Mouse (Mus musculus) hindbrain, embryonic 12.5 days (tissue): ENCODE data around the gene Fads1. TPM values are rescaled to one million over a fixed set of nuclear protein-coding genes. Genes with fewer than 3 reads are reported as not detected.

Experiments
- ATAC-seq: fragments of 200-750 bp; cut with Nextera tagmentation; 2 replicates; pipeline ENCODE4 v1.8.0; 2017; ENCODE audit warnings: moderate TSS enrichment; ENCODE audit not compliant: low FRiP score
- H3K27ac ChIP-seq: fragments of 300-500 bp; sonication (generic); 2 replicates; pipeline ENCODE4 v1.5.1; 2016; ENCODE audit warnings: mild to moderate bottlenecking
- H3K27me3 ChIP-seq: fragments of 300-500 bp; sonication (generic); 2 replicates; pipeline ENCODE4 v1.6.1; 2016; ENCODE audit warnings: mild to moderate bottlenecking
- H3K36me3 ChIP-seq: fragments of 300-500 bp; sonication (generic); 2 replicates; pipeline ENCODE4 v1.6.1; 2016; ENCODE audit warnings: mild to moderate bottlenecking
- H3K4me1 ChIP-seq: fragments of 300-500 bp; sonication (generic); 2 replicates; pipeline ENCODE4 v1.6.1; 2016
- H3K4me2 ChIP-seq: fragments of 300-500 bp; sonication (generic); replicated peaks from 2 replicates; pipeline ENCODE4 v1.6.1; 2016; ENCODE audit warnings: mild to moderate bottlenecking
- H3K4me3 ChIP-seq: fragments of 300-500 bp; sonication (generic); 2 replicates; pipeline ENCODE4 v1.5.1; 2016; ENCODE audit warnings: mild to moderate bottlenecking
- H3K9ac ChIP-seq: fragments of 300-500 bp; sonication (generic); 2 replicates; pipeline ENCODE4 v1.6.1; 2016; ENCODE audit warnings: mild to moderate bottlenecking, moderate library complexity
- H3K9me3 ChIP-seq: fragments of 300-500 bp; sonication (generic); replicated peaks from 2 replicates; pipeline ENCODE4 v1.6.1; 2016; ENCODE audit warnings: mild to moderate bottlenecking
- WGBS: fragments of 180-500 bp; shearing (Covaris S2); methylation state at CpG from one replicate; pipeline ENCODE4 v1.1.7; 2016; 5-methylcytosine and 5-hydroxymethylcytosine counted together
- polyA plus RNA-seq: library from polyadenylated mRNA; unstranded; fragments of >200 nt; fragmentation: Nextera tagmentation; extraction: Ambion mirVana; gene quantifications from 2 replicates; pipeline ENCODE4 v1.2.1, GENCODE M21; 2016

Fads1 gene
- polyA plus RNA-seq, 1 experiment from 2014 or later: 175 TPM

DNA sequence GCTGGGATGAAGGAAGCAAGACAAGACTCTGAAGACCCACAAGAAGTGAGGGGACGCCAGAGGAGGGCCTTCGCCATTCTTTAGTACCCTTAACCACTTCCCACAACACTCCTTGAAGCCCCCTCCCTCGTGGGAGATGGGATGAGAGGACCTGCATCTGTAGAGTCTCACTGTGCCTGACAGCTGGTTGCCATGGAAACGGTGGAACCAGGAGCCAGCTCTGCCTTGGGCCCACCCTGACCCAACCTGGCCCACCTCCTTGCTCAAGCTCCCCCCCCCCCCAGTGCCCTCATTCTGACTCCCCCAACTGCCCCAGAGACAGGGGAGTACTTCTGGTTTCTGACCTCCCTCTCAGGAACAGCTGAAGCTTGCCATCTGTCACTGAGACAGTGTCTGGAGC is 38.9 kb downstream of the Fads1 start:
- WGBS: 62% methylated on average over 4 of the region's 4 CpGs
- no peak overlapping the region for H3K9ac ChIP-seq
- H3K9me3 ChIP-seq: no peaks in the 10 kb centered on the region
- no peaks in the 10 kb centered on the region for H3K27me3 ChIP-seq
- no peak overlapping the region for H3K4me3 ChIP-seq
- H3K36me3 ChIP-seq: no peaks in the 10 kb centered on the region
- H3K4me2 ChIP-seq: no peak overlapping the region
- no peak overlapping the region for H3K27ac ChIP-seq
- peaks cover 10% of the 10 kb centered on the region for H3K4me1 ChIP-seq
- no peak for ATAC-seq

DNA sequence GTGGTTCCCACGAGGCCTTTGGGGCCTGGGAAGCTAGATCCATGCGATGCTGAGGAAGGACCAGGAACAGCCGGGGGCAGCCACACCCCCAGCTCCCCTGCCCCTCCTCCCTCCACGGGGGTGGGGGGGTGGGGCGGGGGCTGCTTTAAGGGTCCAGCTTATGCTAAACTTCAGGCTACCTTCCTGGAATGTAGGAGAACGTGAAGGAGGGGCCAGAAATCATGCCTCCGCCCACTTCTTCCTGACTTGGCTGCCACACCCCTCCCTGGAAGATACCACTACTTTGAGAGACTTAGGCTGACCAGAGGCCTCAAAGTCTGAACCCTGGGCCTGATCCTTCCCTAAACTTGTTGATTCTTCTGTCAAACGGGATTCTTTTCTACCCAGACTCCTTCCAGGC is 40.0 kb downstream of the Fads1 start:
- Histone ChIP-seq H3K4me2 (no peak overlapping the region), H3K9me3 (no peaks in the 10 kb centered on the region), H3K27me3 (no peaks in the 10 kb centered on the region), H3K4me1 (peaks cover 10% of the 10 kb centered on the region), H3K4me3 (no peak overlapping the region), H3K27ac (no peak overlapping the region), H3K9ac (no peak overlapping the region), H3K36me3 (no peaks in the 10 kb centered on the region)
- WGBS: 59% methylated on average over 7 of the region's 8 CpGs
- no peak for ATAC-seq

DNA sequence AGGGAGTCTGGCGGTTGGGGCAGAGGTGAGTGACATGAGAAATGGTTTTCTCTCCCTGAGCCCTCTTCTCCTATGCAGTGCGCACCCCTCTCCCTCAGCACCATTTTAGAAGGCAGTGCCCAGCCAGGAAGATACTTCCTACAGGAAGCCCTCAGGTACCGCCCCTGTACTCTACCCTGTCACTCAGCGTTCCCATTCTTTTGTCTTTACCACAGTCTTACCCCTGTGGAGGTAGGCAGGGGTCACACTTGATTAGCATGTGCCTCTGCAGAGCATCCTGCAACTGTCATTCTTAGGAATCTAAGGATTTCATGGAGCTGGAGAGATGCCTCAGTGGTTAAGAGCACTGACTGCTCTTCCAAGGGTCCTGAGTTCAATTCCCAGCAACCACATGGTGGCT is 40.9 kb downstream of the Fads1 start:
- Histone ChIP-seq H3K9ac (no peak overlapping the region), H3K4me3 (no peak overlapping the region), H3K4me2 (no peak overlapping the region), H3K36me3 (no peaks in the 10 kb centered on the region), H3K27ac (no peak overlapping the region), H3K4me1 (peaks cover 10% of the 10 kb centered on the region), H3K9me3 (no peaks in the 10 kb centered on the region), H3K27me3 (no peaks in the 10 kb centered on the region)
- 82% methylated on average over 4 of the region's 4 CpGs for WGBS
- no peak for ATAC-seq

DNA sequence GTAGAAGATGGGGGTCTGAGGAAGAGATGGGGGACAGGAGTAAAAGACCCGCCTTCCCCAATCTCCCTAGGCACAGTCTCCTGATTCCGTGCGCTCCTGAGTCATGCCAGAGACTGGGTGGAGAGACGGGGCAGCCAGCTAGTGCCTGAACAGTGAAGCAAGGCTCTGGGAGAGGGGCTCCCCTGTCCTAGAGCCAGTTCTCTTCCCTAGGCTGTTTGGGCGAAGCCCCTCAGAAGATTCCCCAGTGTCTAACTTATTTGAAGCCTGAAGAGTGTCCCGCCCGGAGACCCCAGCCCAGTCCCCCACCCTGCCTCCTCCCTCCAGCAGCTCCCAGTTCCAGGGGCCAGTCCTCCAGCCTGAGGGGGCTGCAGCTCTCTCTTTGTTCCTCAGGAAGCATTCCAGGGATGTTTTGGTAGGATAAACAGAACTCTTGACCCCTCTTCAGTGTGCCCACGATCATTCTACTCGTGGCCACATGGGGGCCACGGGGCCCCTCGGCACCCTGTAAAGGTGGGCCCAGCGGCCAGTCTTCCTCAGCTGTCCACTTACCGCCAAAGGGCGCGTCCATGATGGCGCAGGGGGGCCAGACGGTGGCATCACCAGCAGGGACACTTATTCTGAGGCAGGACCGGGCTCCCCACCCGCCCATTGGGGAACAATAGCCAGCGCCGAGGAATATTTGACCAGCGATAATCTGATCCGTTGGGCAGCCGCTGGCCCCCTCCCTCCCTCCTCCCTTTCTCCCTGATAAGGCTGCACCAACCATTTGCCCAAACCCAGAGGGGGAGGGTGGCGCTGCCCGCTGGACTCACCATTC is 42.2 kb downstream of the Fads1 start:
- Histone ChIP-seq H3K9ac (peak overlapping the region; percentile 32; the same call in 1 of the 2 replicates), H3K4me2 (peak overlapping the region; percentile 28), H3K27ac (no peak overlapping the region), H3K4me3 (no peak overlapping the region), H3K9me3 (no peaks in the 10 kb centered on the region), H3K36me3 (no peaks in the 10 kb centered on the region), H3K27me3 (peaks cover 3% of the 10 kb centered on the region; the same call in 1 of the 2 replicates), H3K4me1 (peaks cover 10% of the 10 kb centered on the region)
- ATAC-seq: no peak
- 29% methylated on average over 26 of the region's 26 CpGs for WGBS

DNA sequence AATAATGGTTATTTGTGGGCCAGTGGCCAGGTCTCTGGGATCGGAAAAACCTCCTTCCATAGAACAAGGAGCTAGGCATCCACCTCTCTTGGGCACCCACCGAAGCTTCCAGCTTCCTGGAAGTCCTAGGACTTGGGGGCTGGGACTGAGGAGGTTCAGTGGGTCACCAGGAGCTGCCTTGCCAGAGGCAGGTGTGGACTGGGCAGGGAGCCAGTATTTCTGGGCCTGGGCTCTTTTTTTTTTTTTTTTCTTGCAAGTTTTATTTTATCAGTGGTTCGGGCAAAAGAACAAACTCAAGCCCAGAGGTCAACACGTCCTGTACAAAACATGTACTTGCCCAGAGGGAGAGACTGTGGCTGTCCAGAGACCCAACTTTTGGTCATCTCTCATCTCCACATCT is 43.1 kb downstream of the Fads1 start:
- H3K4me1 ChIP-seq: peaks cover 10% of the 10 kb centered on the region
- no peak for ATAC-seq
- no peak overlapping the region for H3K27ac ChIP-seq
- H3K4me3 ChIP-seq: no peak overlapping the region
- no peaks in the 10 kb centered on the region for H3K9me3 ChIP-seq
- 87% methylated on average over 4 of the region's 4 CpGs for WGBS
- no peak overlapping the region for H3K4me2 ChIP-seq
- peaks cover 5% of the 10 kb centered on the region for H3K27me3 ChIP-seq
- no peaks in the 10 kb centered on the region for H3K36me3 ChIP-seq
- H3K9ac ChIP-seq: no peak overlapping the region

DNA sequence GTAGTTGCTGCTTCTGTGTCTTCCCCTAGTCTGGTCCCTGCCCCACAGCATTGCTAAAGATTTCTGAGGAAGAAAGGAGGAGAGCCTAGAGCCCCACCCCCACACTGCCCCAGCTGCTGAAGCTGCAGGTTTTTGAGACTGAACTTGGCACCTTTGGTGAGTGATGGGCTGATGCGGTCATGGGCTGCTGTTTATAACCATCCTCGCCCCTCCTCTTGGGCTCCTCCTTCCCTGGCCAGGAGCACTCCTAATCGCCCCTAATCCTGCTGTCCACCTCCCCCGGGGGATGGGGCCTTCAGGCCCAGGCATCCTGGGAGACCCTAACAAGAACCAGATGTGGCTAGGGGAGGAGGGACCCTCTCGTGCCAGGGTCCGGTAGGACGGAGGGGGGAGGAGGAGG is 48.3 kb downstream of the Fads1 start:
- ATAC-seq: no peak
- Histone ChIP-seq H3K9ac (no peak overlapping the region), H3K27ac (no peak overlapping the region), H3K4me1 (peaks cover 15% of the 10 kb centered on the region), H3K36me3 (no peaks in the 10 kb centered on the region), H3K9me3 (no peaks in the 10 kb centered on the region), H3K4me2 (no peak overlapping the region), H3K4me3 (no peak overlapping the region), H3K27me3 (peaks cover 21% of the 10 kb centered on the region)
- WGBS: 8% methylated on average over 7 of the region's 7 CpGs

DNA sequence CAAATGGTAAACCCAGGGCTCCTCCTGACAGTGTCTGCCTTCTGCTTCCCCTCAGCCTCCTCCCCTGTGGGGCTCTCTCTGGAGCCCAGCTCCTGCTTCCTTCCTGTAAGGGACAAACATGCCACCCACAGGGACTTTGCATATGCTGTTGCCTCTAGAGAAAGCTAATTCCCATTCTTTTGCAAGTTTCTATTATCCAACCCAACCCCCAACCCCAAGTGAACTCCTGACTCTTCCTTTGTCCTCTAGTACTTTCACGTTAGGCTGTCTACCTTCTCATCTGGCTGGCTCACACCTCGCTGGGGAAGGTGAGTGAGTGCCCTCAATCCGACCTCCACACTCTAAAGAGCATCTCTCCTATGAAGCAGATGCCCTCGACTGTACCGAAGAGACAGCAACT is 49.2 kb downstream of the Fads1 start:
- H3K9me3 ChIP-seq: no peaks in the 10 kb centered on the region
- H3K4me3 ChIP-seq: no peak overlapping the region
- H3K36me3 ChIP-seq: no peaks in the 10 kb centered on the region
- H3K4me2 ChIP-seq: no peak overlapping the region
- ATAC-seq: no peak
- 17% methylated on average over 5 of the region's 5 CpGs for WGBS
- H3K4me1 ChIP-seq: peaks cover 15% of the 10 kb centered on the region
- no peak overlapping the region for H3K9ac ChIP-seq
- peaks cover 21% of the 10 kb centered on the region for H3K27me3 ChIP-seq
- H3K27ac ChIP-seq: no peak overlapping the region

DNA sequence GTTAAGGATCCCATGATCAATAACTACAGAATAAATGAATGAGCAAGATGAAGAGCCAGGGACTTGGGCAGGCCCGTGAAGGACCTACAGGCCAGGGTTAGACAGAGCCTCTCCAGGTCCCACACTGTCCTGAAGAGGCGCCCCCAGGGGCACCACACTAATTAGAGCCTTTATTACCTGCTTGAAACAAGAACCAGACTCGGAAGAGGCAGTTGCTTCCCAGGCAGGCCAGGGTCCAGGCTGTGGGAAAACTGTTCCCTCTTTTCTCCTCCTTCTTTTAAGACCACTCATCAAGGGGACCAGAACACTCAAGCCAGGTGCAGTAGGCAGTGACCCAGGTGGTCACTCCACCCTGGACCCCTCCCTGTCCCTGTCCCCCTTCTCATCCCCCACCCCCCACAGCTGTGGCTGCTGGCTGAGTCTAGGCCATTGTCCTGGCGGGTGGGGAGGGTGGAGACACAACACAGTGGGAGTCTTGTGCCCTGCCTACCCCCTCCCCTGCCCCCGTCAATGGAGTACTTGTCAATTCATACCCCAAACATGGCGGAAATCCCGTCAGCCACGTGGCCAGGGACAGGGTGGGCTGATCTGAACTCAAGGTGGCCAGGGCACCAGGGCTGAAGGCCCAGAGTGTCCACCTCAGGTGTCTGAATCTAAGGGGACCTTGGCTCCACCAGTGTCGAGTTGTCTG is 49.8 kb downstream of the Fads1 start:
- Histone ChIP-seq H3K27me3 (peaks cover 21% of the 10 kb centered on the region), H3K9me3 (no peaks in the 10 kb centered on the region), H3K9ac (no peak overlapping the region), H3K4me2 (no peak overlapping the region), H3K4me3 (no peak overlapping the region), H3K4me1 (peaks cover 15% of the 10 kb centered on the region), H3K27ac (no peak overlapping the region), H3K36me3 (no peaks in the 10 kb centered on the region)
- 30% methylated on average over 9 of the region's 9 CpGs for WGBS
- no peak for ATAC-seq

DNA sequence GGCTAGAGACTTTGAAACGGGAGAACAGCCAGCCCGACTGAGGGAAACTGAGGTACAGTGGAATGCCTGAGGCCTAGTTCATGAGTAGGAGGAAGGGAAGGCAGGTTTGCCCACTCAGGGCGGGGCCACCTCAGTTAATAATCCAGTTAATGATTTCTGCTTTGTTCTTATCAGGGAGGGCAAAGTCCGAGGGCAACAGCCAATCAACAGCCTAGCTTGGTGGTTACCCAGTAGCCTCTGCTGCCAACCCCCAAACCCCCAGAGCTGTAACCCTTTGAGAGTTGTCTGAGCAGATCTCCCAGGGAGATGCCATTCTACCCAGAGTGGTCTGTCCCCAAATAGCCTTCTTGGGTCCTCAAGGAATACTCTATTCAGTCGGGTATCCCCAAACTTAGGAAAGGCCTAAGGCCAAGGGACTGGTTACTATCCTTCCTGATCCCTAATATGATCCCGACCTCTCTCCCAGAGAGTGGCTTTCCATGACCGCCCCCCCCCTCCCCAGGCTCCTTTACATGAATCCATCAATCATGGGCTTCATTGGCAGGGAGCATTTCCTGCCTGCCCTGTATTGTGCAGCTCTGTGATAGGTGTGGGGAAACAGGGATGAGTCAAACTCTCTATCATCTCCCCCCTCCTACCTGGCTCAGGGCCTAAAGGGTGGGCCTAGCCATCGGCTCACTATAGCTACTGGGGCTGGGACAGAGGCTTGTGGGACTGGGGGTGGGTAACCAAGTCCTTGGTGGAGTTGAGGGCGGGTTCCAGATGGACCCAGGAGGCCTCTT is 53.3 kb downstream of the Fads1 start:
- peaks cover 38% of the 10 kb centered on the region for H3K27me3 ChIP-seq
- H3K27ac ChIP-seq: no peak overlapping the region
- no peaks in the 10 kb centered on the region for H3K36me3 ChIP-seq
- no peaks in the 10 kb centered on the region for H3K9me3 ChIP-seq
- ATAC-seq: no peak
- H3K4me2 ChIP-seq: no peak overlapping the region
- no peak overlapping the region for H3K9ac ChIP-seq
- no peak overlapping the region for H3K4me3 ChIP-seq
- H3K4me1 ChIP-seq: peaks cover 22% of the 10 kb centered on the region
- 81% methylated on average over 9 of the region's 9 CpGs for WGBS

DNA sequence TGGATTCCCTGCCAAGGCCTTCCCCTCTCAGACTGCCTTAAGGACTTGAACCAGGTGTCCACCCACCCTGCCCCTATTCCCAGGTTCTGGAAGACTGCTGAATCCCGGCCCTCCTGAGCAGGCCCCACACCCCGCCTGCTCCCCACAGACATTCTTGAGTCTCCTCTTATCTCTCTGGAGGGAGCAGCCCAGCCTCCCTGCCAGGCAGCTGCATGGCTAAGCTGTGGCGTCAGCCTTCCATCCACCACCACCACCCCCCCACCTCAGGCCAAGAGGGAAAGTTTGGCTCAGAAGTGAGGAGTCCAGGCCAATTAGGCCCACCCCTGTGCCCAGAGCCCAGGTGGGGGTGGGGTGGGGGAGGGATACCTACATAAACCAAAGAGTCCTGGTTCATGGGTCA is 55.8 kb downstream of the Fads1 start:
- WGBS: 72% methylated on average over 3 of the region's 3 CpGs

DNA sequence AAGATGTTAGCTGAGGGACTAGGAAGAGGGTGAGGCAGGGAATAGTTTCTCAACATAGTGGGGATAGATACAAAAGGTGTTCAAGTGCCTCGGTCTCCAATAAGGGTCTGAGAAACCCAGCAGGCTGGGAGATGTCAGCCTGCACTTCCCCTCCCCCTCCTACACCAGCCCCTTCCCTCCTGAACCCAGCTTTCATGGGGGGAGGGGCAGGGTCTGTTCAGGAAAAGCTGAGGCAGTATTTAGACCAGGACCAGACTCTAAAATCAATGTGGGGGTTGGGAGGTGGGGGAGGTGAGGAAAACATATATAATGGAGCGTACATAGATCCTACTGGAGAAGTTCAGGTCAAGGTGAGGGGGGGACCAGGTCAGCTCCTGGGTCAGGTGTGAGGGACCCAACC is 56.7 kb downstream of the Fads1 start:
- WGBS: 38% methylated on average over 2 of the region's 2 CpGs
- Histone ChIP-seq H3K27ac (no peak overlapping the region), H3K9me3 (no peaks in the 10 kb centered on the region), H3K27me3 (peaks cover 24% of the 10 kb centered on the region), H3K36me3 (no peaks in the 10 kb centered on the region), H3K4me3 (no peak overlapping the region), H3K4me2 (no peak overlapping the region), H3K4me1 (peaks cover 15% of the 10 kb centered on the region), H3K9ac (no peak overlapping the region)
- no peak for ATAC-seq

More for the DNA sequence above, 55.8 kb downstream of the Fads1 start:
- ATAC-seq: no peak
- Histone ChIP-seq H3K4me1 (peaks cover 15% of the 10 kb centered on the region), H3K4me2 (no peak overlapping the region), H3K9me3 (no peaks in the 10 kb centered on the region), H3K4me3 (no peak overlapping the region), H3K36me3 (no peaks in the 10 kb centered on the region), H3K27ac (no peak overlapping the region), H3K9ac (no peak overlapping the region), H3K27me3 (peaks cover 24% of the 10 kb centered on the region)

DNA sequence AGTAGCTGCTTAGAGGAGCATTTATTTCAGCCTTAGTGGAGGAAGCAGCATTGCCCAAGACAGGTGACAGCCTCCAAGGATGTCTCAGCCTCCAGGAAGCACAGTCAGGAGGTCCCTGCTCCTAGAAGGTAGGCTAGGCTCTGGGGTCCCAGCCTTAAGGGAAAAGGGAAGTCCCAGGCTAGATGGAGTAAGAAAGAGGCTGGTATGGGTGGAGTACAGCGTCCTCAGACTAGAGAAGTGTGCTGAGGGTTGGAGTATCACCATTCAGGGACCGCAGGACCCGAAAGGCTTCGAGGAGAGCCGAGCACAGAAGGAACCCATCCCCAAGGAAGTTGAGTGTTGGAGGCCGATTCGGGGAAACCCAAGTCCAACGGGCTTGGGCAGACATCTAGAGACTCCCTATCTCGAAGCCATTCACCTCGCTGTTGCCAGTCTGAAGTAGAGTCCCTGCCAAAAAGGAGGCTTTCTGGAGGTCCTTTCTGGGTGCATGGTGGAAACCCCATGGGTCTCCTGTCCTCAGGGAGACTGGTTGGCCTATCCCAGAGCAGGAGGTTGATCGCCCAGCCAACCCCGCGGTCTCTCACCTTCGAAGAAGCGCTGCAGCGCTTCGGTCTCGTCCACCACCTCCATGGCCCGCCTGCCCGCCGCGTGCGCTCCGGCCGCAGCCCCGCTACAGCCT is 57.4 kb downstream of the Fads1 start:
- Histone ChIP-seq H3K9ac (peak overlapping the region; percentile 58), H3K36me3 (no peaks in the 10 kb centered on the region), H3K27me3 (peaks cover 24% of the 10 kb centered on the region), H3K27ac (no peak overlapping the region), H3K9me3 (no peaks in the 10 kb centered on the region), H3K4me1 (peaks cover 15% of the 10 kb centered on the region), H3K4me3 (peak overlapping the region; percentile 46), H3K4me2 (peak overlapping the region; percentile 75)
- WGBS: 3% methylated on average over 25 of the region's 26 CpGs
- 0 out of 2 replicates have a peak, but pooled peaks have one; percentile 36 for ATAC-seq
